Comparison of ENCODE assay signal across 8 mouse cellular contexts in the genomic region with DNA sequence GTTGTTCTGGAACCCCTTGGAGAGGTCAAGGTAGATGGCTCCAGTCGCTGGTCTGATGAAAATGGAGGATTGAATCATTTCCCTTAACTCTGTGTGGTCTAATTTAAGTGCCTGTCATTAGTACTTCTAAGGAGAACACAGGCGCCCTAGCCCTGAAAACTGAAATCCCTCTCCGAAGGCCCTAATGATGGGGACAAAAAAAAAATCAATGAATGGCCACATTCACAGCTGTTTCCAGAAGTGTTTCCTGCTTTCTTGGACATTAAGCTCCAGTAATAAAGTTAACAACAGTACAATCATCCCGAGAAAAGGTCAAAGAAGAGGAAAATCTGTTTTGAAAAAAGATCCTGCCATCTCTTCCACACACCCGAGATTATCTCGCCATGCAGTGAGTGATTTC.
A peak's percentile ranks its signal among the peaks of the same experiment; 100 is the strongest.
DNase-seq lines count a peak whose midpoint lies in the region; ATAC-seq and TF ChIP-seq lines count a peak whose summit lies in the region.

No protein-coding gene starts in this region.

- TF ChIP-seq POLR2A in cerebellum, adult 2 months (IDR thresholded peaks at IDR 0.05; ENCODE audit: borderline replicate concordance, insufficient read depth, low read length): no peak

- no peaks in the 10 kb centered on the region for H3K36me3 ChIP-seq in forebrain, embryonic 12.5 days (replicated peaks)
- no peaks in the 10 kb centered on the region for H3K36me3 ChIP-seq in limb, embryonic 11.5 days (ENCODE audit: control insufficient read depth, insufficient read depth, low read length)
- H3K36me3 ChIP-seq in neural tube, embryonic 15.5 days: no peaks in the 10 kb centered on the region

- no peaks in the 10 kb centered on the region for H3K9me3 ChIP-seq in forebrain, embryonic 12.5 days
- no peaks in the 10 kb centered on the region for H3K9me3 ChIP-seq in limb, embryonic 11.5 days (ENCODE audit: control insufficient read depth, low read length)
- H3K9me3 ChIP-seq in neural tube, embryonic 15.5 days (replicated peaks): no peaks in the 10 kb centered on the region

- no peak overlapping the region for H3K9ac ChIP-seq in forebrain, embryonic 12.5 days
- peak overlapping the region; percentile 24; the same call in 1 of the 2 replicates for H3K9ac ChIP-seq in limb, embryonic 11.5 days (ENCODE audit: low read length)
- no peak overlapping the region for H3K9ac ChIP-seq in neural tube, embryonic 15.5 days (replicated peaks)

- TF ChIP-seq CTCF in left cerebral cortex, adult 2 months (IDR thresholded peaks at IDR 0.05): no peak
- no peak for TF ChIP-seq CTCF in cerebellum, adult 2 months (IDR thresholded peaks at IDR 0.05; ENCODE audit: borderline replicate concordance, insufficient read depth, low read depth, low read length)

- peak overlapping the region; percentile 39; the same call in 1 of the 2 replicates for H3K4me2 ChIP-seq in forebrain, embryonic 12.5 days
- no peak overlapping the region for H3K4me2 ChIP-seq in limb, embryonic 11.5 days (ENCODE audit: low read depth, severe bottlenecking)
- peak overlapping the region; percentile 49 for H3K4me2 ChIP-seq in neural tube, embryonic 15.5 days

- H3K27me3 ChIP-seq in forebrain, embryonic 12.5 days: no peaks in the 10 kb centered on the region
- H3K27me3 ChIP-seq in limb, embryonic 11.5 days (ENCODE audit: control insufficient read depth, insufficient read depth, low read length): no peaks in the 10 kb centered on the region
- H3K27me3 ChIP-seq in neural tube, embryonic 15.5 days (replicated peaks): no peaks in the 10 kb centered on the region
- no peaks in the 10 kb centered on the region for H3K27me3 ChIP-seq in cerebellum, adult 2 months (ENCODE audit: control insufficient read depth, insufficient read depth, low read length)

- no peak overlapping the region for H3K4me3 ChIP-seq in left cerebral cortex, adult 2 months
- no peak overlapping the region for H3K4me3 ChIP-seq in forebrain, embryonic 12.5 days (replicated peaks)
- no peak overlapping the region for H3K4me3 ChIP-seq in limb, embryonic 11.5 days (ENCODE audit: low read depth, low read length)
- H3K4me3 ChIP-seq in neural tube, embryonic 15.5 days (replicated peaks): no peak overlapping the region
- no peak overlapping the region for H3K4me3 ChIP-seq in cerebellum, adult 2 months (replicated peaks; ENCODE audit: insufficient read depth, low read depth, low read length)

- DNase-seq in left cerebral cortex, adult 2 months (ENCODE audit: extremely low spot score in 1 of 2, low spot score in 2 of 2): no peak
- DNase-seq in left cerebral cortex, postnatal 10 days (ENCODE audit: extremely low spot score in 1 of 2, low spot score in 2 of 2): no peak
- DNase-seq in limb, embryonic 11.5 days (ENCODE audit: low spot score): no peak
- no peak for DNase-seq in urinary bladder, postnatal 36 days (ENCODE audit: low spot score in 2 of 2)
- no peak for DNase-seq in cerebellum, adult 2 months
- no peak for DNase-seq in left cerebral cortex, postnatal 36 days (ENCODE audit: low spot score in 2 of 2)

- peak overlapping the region; percentile 40; the same call in 1 of the 2 replicates for H3K27ac ChIP-seq in left cerebral cortex, adult 2 months
- H3K27ac ChIP-seq in forebrain, embryonic 12.5 days: peak overlapping the region; percentile 96
- peak overlapping the region; percentile 82 for H3K27ac ChIP-seq in limb, embryonic 11.5 days (replicated peaks; ENCODE audit: low read depth, low read length)
- peak overlapping the region; percentile 88 for H3K27ac ChIP-seq in neural tube, embryonic 15.5 days (replicated peaks)
- H3K27ac ChIP-seq in cerebellum, adult 2 months (ENCODE audit: insufficient read depth, low read length): no peak overlapping the region

- intact Hi-C loops in left cerebral cortex, adult 2 months (cut with DNase I): loop anchor here (5.0 kb wide), 3 partner anchors 81 to 266 kb away; a partner anchor contains a TSS
- intact Hi-C loops in left cerebral cortex, postnatal 10 days (cut with DNase I): loop anchor here (2.0 to 5.0 kb wide), 2 partner anchors 81 to 96 kb away; no protein-coding TSS in a partner anchor
- intact Hi-C loops in left cerebral cortex, postnatal 36 days (cut with DNase I): loop anchor here (5.0 kb wide), 1 partner anchor 81 kb away; no protein-coding TSS in a partner anchor

- H3K4me1 ChIP-seq in forebrain, embryonic 12.5 days: peaks cover 40% of the 10 kb centered on the region
- peaks cover 25% of the 10 kb centered on the region for H3K4me1 ChIP-seq in limb, embryonic 11.5 days (ENCODE audit: control insufficient read depth, insufficient read depth, low read length)
- H3K4me1 ChIP-seq in neural tube, embryonic 15.5 days: peaks cover 40% of the 10 kb centered on the region
- peaks cover 14% of the 10 kb centered on the region for H3K4me1 ChIP-seq in cerebellum, adult 2 months (ENCODE audit: control insufficient read depth, insufficient read depth, low read length)

- 17% methylated on average over 6 of the region's 6 CpGs for WGBS in forebrain, embryonic 12.5 days
- WGBS in limb, embryonic 11.5 days: 22% methylated on average over 6 of the region's 6 CpGs
- 23% methylated on average over 6 of the region's 6 CpGs for WGBS in neural tube, embryonic 15.5 days
- WGBS in cerebellum, adult 2 months: 83% methylated on average over 6 of the region's 6 CpGs

- ATAC-seq in forebrain, embryonic 12.5 days (ENCODE audit: low FRiP score): peak; percentile 4; the same call in 1 of the 2 replicates
- no peak for ATAC-seq in limb, embryonic 11.5 days (ENCODE audit: insufficient number of reproducible peaks, low FRiP score, low TSS enrichment, low read depth)
- no peak for ATAC-seq in neural tube, embryonic 15.5 days (ENCODE audit: low FRiP score)
